Mouse (Mus musculus) heart, postnatal 14 days (tissue): ENCODE measurements around the gene Gpatch1. TPM values are rescaled to one million over a fixed set of nuclear protein-coding genes. Genes with fewer than 3 reads are reported as not detected.
"Not testable (repeated sequence)": the region's sequence is repeated elsewhere in the genome, so short reads cannot be mapped to it uniquely, and the experiment has no call there.

ENCODE experiments used
- DNase-seq, 2 experiments: peaks; one replicate each; pipeline ENCODE4 v3.0.0; 2021 to 2022
- intact Hi-C: fragments of 180-260 bp; cut with DNase I; formaldehyde crosslinking; loops from one replicate; pipeline ENCODE4 v1.15.1; 2025
- total RNA-seq, 2 experiments: library from RNA; stranded (reverse); gene quantifications; 2 replicates each; pipeline ENCODE4 v1.2.3; 2021

Gene Gpatch1
- total RNA-seq, 2 experiments from 2014 or later, result 9.6 to 10.4 TPM

DNA sequence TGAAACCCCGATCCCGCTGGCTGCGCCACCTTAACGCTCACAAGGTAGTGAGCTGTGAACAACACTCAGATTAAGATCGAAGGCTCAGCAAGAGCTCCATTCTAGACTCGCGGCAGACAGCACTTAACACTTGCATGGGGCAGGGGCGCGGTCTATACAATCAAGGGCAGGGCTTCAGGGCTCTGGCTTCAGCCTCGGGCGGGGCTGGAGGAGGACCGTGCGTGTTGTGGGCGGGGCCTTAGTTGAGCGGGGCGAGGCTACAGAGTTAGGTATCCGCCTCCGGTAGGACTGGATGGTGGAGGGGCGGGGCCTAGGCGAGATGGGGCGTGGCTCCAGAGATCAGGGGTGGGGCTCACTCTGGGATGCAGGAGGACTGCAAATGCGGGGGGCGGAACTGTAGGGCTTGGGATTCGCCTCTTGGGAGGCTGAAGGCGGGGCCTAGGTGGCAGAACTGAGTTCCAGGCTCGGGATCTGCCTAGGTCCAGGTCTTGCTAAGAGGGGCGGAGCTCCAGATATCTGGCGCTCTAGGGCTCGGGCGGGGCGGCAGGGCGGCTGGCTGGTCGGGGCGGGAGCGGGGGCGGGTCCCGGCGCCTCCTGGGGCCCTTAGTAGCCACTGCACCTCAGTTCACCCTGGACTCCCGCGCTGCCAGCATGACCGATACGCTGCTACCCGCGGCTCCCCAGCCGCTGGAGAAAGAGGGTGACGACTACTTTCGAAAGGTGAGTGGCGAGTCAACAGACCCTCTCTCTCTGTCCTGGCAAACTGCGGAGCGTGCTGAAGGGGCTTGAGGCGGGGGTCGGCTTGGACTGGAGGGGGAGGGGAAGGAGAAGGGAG lies 15.7 kb upstream of the Gpatch1 start, which contains the start of gene Rhpn2:
TSS of gene Rhpn2 (plus strand) at position 479 of the 835 bp plus-strand sequence.
- DNase-seq, result peak; percentile 98 to 99
- intact Hi-C loops, result loop anchor here (5.0 to 10.0 kb wide), 2 partner anchors 58 to 251 kb away; partner anchors contain the start of genes Ankrd27 and Rgs9bp

GRCm38 (mm10) chr7:35333231-35333651 lies 15.0 kb upstream of the Gpatch1 start:
- peak; percentile 21 to 34 for DNase-seq
- intact Hi-C loops, result loop anchor here (5.0 to 10.0 kb wide), 2 partner anchors 59 to 252 kb away; partner anchors contain the start of genes Ankrd27 and Rgs9bp

- no peak for DNase-seq
- intact Hi-C loops, result loop anchor here (5.0 to 10.0 kb wide), 2 partner anchors 61 to 253 kb away; partner anchors contain the start of genes Ankrd27 and Rgs9bp
Measured at GRCm38 (mm10) chr7:35331590-35331989, 13.3 kb upstream of the Gpatch1 start.

GRCm38 (mm10) chr7:35322732-35323420 lies 4.6 kb upstream of the Gpatch1 start:
- intact Hi-C loops, result no loop called here
- DNase-seq, result no peak

- no peak for DNase-seq
- intact Hi-C loops, result no loop called here
Measured at GRCm38 (mm10) chr7:35322161-35322560, 3.9 kb upstream of the Gpatch1 start.

- DNase-seq, result peak in 1 of 2 experiments; percentile 21
- intact Hi-C loops, result loop anchor here (5.0 kb wide), 1 partner anchor 73 kb away; no protein-coding TSS in a partner anchor
Measured at GRCm38 (mm10) chr7:35319755-35320154, 1.5 kb upstream of the Gpatch1 start.

DNA sequence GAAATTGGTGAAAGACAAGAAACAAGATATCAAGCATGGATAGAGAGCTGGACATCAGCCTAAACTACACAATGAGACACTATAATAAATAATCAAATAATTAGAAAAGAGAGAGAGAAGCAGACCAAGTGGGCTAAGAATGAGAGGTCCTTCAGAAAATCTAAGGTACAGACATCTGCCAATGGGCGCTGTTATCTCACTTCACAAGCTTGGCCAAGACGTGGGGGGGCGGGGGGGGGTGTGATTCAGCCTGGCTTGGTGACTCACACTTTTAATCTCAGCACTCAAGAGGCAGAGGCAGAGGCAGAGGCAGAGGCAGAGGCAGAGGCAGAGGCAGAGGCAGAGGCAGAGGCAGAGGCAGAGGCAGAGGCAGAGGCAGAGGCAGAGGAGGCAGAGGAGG lies 981 bp upstream of the Gpatch1 start:
- intact Hi-C loops, result loop anchor here (5.0 kb wide), 1 partner anchor 73 kb away; no protein-coding TSS in a partner anchor
- not testable (repeated sequence) for DNase-seq

DNA sequence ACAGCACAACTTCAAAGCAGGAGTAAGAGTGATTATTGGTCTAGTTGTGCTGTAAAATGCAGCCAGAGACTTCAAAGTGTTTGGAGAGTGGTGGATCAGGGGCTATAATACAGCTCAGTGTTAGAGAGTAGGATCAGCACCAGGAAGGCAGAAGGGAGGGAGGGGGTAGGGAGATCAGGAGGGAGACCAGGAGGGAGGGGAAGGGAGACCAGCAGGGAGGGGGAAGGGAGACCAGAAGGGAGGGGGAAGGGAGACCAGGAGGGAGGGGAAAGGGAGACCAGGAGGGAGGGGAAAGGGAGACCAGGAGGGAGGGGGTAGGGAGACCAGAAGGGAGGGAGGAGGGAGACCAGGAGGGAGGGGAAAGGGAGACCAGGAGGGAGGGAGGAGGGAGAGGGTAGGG lies 4.1 kb downstream of the Gpatch1 start:
- intact Hi-C loops, result no loop called here
- no peak for DNase-seq

- no peak for DNase-seq
- intact Hi-C loops, result no loop called here
Measured at GRCm38 (mm10) chr7:35311214-35311613, 7.0 kb downstream of the Gpatch1 start.

GRCm38 (mm10) chr7:35300792-35301191 lies 17.4 kb downstream of the Gpatch1 start:
- intact Hi-C loops, result no loop called here
- no peak for DNase-seq

- DNase-seq, result no peak
- intact Hi-C loops, result no loop called here
Measured at GRCm38 (mm10) chr7:35299656-35300055, 18.6 kb downstream of the Gpatch1 start.

GRCm38 (mm10) chr7:35297886-35298285 lies 20.4 kb downstream of the Gpatch1 start:
- DNase-seq, result no peak
- intact Hi-C loops, result no loop called here

GRCm38 (mm10) chr7:35295631-35296030 lies 22.6 kb downstream of the Gpatch1 start:
- no peak for DNase-seq
- intact Hi-C loops, result no loop called here

GRCm38 (mm10) chr7:35293464-35293863 lies 24.8 kb downstream of the Gpatch1 start:
- DNase-seq, result no peak
- intact Hi-C loops, result no loop called here

DNA sequence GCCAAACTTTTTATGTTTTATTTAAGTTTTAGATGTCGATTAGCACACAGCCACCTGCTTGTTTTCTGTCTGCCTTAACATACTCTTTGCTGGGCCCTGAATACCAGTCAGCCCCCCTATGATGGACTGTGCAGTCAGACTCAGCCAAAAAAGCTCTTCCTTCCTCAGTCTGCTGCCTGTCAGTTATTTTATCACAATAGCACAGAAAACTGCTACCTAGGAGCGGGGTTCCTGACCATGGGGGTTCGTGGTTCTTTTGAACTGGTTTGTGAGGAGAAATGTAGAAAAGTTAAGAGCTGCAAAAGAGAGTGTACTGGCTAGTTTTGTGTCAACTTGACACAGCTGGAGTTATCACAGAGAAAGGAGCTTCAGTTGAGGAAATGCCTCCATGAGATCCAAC lies 39.3 kb downstream of the Gpatch1 start:
- no peak for DNase-seq
- intact Hi-C loops, result no loop called here

DNA sequence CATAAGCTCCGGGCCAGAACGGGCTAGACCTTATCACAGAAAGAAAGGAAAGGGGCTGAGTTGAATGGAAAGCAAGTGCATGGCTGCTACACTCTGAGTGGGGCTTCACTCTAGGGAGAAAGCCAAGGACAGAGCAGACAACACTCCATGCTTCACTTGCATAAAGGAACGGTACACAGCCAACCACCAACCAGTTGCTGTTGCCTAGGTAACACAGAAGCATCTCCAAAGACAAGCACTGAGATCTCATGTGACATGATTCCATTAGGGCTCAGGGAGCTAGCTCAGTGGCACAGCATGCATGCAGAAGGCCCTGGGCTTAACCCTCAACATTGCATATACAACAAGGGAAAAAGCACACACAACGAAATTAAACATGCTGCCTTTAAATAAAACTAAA lies 40.8 kb downstream of the Gpatch1 start:
- intact Hi-C loops, result no loop called here
- no peak for DNase-seq

DNA sequence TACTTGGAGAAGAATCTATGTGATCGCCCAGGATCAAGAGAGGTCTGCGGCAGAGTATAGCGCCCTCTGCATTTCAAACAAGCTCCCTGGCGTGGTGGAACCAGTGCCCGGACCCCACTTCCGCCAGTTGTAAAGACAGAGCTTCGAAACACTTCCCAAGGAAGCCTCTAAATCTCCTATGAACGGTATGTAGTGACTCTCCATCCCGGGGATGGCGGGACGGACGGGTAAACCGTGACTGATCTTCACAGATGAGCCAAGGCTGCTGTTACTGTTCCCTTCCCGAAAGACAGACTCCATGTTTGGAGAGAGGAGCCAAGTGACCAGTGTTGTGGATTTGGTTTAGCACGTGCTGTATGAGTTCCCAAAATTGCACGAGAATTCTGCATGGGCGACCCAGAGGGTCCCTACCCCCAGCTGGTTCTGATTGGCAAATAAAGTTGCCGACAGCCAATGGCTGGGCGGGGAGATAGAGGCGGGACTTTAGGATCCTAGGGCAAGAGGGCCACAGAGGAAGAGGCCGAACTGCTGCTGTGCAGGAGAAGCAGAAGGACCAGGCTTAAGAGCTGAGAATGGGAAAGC lies 48.7 kb downstream of the Gpatch1 start:
- intact Hi-C loops, result loop anchor here (5.0 kb wide), 1 partner anchor 147 kb away; no protein-coding TSS in a partner anchor
- peak; percentile 19 to 38 for DNase-seq

GRCm38 (mm10) chr7:35267841-35268240 lies 50.4 kb downstream of the Gpatch1 start:
- no peak for DNase-seq
- intact Hi-C loops, result loop anchor here (5.0 kb wide), 1 partner anchor 146 kb away; no protein-coding TSS in a partner anchor

- intact Hi-C loops, result loop anchor here (5.0 kb wide), 1 partner anchor 144 kb away; no protein-coding TSS in a partner anchor
- peak in 1 of 2 experiments; percentile 14 for DNase-seq
Measured at GRCm38 (mm10) chr7:35266666-35267065, 51.6 kb downstream of the Gpatch1 start.

DNA sequence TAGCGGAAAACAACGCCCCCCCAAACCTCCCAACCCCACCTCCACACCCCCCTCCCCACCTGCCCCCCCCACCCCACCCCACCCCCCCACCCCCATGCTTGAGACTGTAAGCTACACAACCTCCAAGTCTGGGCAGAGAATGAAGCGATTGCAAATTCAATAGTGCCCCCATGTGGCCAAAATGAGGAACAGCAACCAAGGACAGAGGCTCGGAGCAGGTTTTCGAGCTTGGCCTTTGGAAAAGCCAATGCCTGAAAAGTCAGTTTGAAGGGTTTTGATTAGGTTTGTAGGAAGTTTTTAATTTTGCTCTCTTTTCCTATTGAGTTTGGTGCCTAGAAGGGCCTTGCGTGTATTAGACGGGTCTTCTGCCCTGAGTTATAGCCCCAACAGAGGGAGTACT lies 53.5 kb downstream of the Gpatch1 start:
- DNase-seq, result peak; percentile 21 to 63
- intact Hi-C loops, result loop anchor here (2.0 to 5.0 kb wide), 4 partner anchors 92 to 587 kb away; no protein-coding TSS in a partner anchor
